Mouse (Mus musculus): ENCODE measurements at regions not wholly inside any gene's neighbourhood (a gene's known extent, or its start where the extent isn't known, plus 50 kb on each side); places are given as distances from the start of the nearest gene placed in this dataset.

DNA sequence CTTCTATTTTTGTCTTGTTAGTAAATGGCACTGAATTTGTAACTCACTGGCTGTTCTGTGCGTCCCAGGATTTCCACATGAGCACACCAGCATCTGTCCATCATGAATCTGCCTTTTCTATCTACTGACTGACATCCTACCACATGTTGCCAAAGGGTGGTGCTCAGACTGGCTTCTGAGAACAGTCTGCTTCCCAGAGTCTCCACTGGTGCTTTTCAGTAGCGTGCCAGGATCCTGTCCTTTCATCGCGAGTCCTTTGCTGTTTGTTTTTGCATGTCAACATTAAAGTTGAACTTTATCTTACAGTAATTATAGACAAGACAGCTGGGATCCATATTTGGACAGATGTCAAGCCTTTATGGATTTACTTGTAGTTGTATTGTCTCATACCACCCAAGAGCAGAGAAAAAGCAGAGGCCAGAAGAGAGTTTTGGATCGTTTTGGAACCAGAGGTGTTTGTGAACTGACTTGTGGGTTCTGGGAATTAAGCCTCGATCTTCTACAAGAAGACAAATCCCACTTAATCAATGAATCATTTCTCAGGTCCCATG lies 314.0 kb upstream of the Agtr1b start:
- DNase-seq (ENCODE audit: low spot score), result no peak

DNA sequence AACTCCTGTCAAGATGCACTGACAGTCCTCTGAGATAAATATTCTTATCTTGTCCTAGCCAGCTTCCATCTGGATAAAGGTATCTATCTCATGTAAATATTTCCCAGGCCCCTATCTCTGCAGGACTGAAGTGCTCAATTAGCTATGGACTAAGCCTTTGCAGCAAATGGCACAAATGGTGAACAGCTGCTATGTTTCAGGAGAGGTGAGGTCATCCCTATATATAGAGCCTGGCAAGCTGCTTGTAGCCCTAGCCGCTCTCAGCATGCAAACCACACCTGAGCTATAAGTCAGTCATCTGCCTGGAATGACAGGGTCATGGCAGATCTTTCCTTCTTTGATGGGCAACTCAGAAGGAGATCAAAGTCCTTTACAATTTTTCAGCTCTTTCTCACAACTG lies 294.9 kb upstream of the Agtr1b start:
- DNase-seq (ENCODE audit: low spot score), result no peak

DNA sequence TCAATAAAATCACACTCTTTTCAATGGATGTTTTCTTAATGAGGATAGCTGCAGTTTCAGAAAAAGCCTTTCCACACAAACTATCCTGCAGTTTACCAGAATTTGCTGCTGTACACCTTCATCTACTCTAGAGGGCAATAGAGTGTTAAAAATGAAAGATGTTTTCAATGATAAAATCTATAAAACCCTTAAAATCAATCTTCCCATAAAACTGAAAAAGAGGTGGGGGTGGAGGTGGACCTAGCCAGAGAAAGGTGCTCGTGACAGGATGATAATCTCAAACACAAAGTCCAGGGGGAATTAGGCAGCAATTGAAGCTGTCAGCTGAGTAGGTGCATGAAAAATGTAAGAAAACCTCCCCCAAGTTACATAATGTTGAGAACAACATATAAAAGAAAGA lies 288.4 kb upstream of the Agtr1b start:
- DNase-seq (ENCODE audit: low spot score), result no peak
